Mouse (Mus musculus): ENCODE measurements around the gene Nme6.

Gene Nme6

GRCm38 (mm10) chr9:109874797-109875691 lies 42.5 kb downstream of the Nme6 start, which contains the start of gene Cdc25a:
Cdc25a (plus strand) TSS chr9:109875579.
- peak; percentile 98 for DNase-seq (ENCODE audit: low spot score)

GRCm38 (mm10) chr9:109875695-109876601 lies 43.4 kb downstream of the Nme6 start:
- peak; percentile 26 for DNase-seq (ENCODE audit: low spot score)

GRCm38 (mm10) chr9:109876756-109877155 lies 44.2 kb downstream of the Nme6 start:
- DNase-seq (ENCODE audit: low spot score), result peak; percentile 44

GRCm38 (mm10) chr9:109877666-109878065 lies 45.1 kb downstream of the Nme6 start:
- no peak for DNase-seq (ENCODE audit: low spot score)

- no peak for DNase-seq (ENCODE audit: low spot score)
Observed at GRCm38 (mm10) chr9:109879305-109879704, 46.8 kb downstream of the Nme6 start.

- DNase-seq (ENCODE audit: low spot score), result no peak
Observed at GRCm38 (mm10) chr9:109886259-109886658, 53.7 kb downstream of the Nme6 start.

- DNase-seq (ENCODE audit: low spot score), result no peak
Observed at GRCm38 (mm10) chr9:109887321-109887720, 54.8 kb downstream of the Nme6 start.

- DNase-seq (ENCODE audit: low spot score), result no peak
Observed at GRCm38 (mm10) chr9:109891501-109891900, 59.0 kb downstream of the Nme6 start.

Data from adipocyte (in vitro differentiated cells).